Mouse (Mus musculus) thymus, adult 2 months (tissue): ENCODE results near the gene Disp1.

Experiments
- CTCF ChIP-seq: fragments of 200-500 bp; IDR thresholded peaks from 2 replicates; pipeline ENCODE4 v1.5.1; 2012; ENCODE audit warnings: mild to moderate bottlenecking, control low read depth, low read length, moderate library complexity, borderline replicate concordance; ENCODE audit not compliant: control insufficient read depth, poor library complexity, insufficient read depth; ENCODE audit errors: extremely low read depth
- POLR2A ChIP-seq: fragments of 200-500 bp; IDR thresholded peaks from 2 replicates; pipeline ENCODE4 v1.6.1; 2012; ENCODE audit warnings: mild to moderate bottlenecking, low read length, control low read depth, moderate library complexity; ENCODE audit not compliant: control insufficient read depth, poor library complexity, insufficient read depth; ENCODE audit errors: extremely low read depth

- TF ChIP-seq CTCF (no peak), POLR2A (no peak)
These were observed 86.9 kb downstream of the Disp1 start for GRCm38 (mm10) chr1:183134427-183134826.
